Mouse (Mus musculus) MEL (cell line): ENCODE data around the gene Gk5. TPM values are rescaled to one million over a fixed set of nuclear protein-coding genes. Genes with fewer than 3 reads are reported as not detected.

ENCODE experiments used
- DNase-seq: peaks from one replicate; pipeline ENCODE4 v3.0.0; 2011; ENCODE audit warnings: low read depth, low spot score
- H3K27ac ChIP-seq: 2 replicates; pipeline ENCODE4 v1.5.1; 2012; ENCODE audit warnings: low read depth, mild to moderate bottlenecking, control low read depth, low read length, moderate library complexity; ENCODE audit not compliant: control insufficient read depth
- H3K27me3 ChIP-seq, 2 experiments: fragments of 150-350 bp in 1 of 2; sonication (generic) in 1 of 2; 2 replicates each; pipeline ENCODE4 v1.6.1; 2012; ENCODE audit warnings: low read length in 2 of 2, mild to moderate bottlenecking in 2 of 2, improper control_type of control experiment in 1 of 2, moderate library complexity in 1 of 2; ENCODE audit not compliant: insufficient read depth in 2 of 2, control insufficient read depth in 1 of 2
- H3K36me3 ChIP-seq, 2 experiments: 2 replicates each; pipeline ENCODE4 v1.6.1; 2012 to 2014; ENCODE audit warnings: low read length in 2 of 2, improper control_type of control experiment in 1 of 2, inconsistent platforms in 1 of 2, mild to moderate bottlenecking in 1 of 2; ENCODE audit not compliant: insufficient read depth in 2 of 2, control insufficient read depth in 1 of 2
- H3K4me1 ChIP-seq, 2 experiments: fragments of 150-350 bp in 1 of 2; sonication (generic) in 1 of 2; 2 replicates each; pipeline ENCODE4 v1.6.1; 2012; ENCODE audit warnings: low read length in 2 of 2, improper control_type of control experiment in 1 of 2, mild to moderate bottlenecking in 1 of 2; ENCODE audit not compliant: insufficient read depth in 2 of 2, control insufficient read depth in 1 of 2
- H3K4me3 ChIP-seq, 2 experiments: fragments of 150-350 bp in 1 of 2; sonication (generic) in 1 of 2; 2 replicates each; pipeline ENCODE4 v1.5.1; 2012; ENCODE audit warnings: low read depth in 2 of 2, low read length in 2 of 2, mild to moderate bottlenecking in 2 of 2, moderate library complexity in 2 of 2, control low read depth in 1 of 2, improper control_type of control experiment in 1 of 2; ENCODE audit not compliant: control insufficient read depth in 1 of 2, insufficient read depth in 1 of 2
- H3K79me2 ChIP-seq: 2 replicates; pipeline ENCODE4 v1.6.1; 2012; ENCODE audit warnings: mild to moderate bottlenecking, low read length, moderate library complexity; ENCODE audit not compliant: control insufficient read depth, poor library complexity, insufficient read depth
- H3K9ac ChIP-seq: 2 replicates; pipeline ENCODE4 v1.6.1; 2012; ENCODE audit warnings: low read depth, mild to moderate bottlenecking, control low read depth, low read length, moderate library complexity; ENCODE audit not compliant: control insufficient read depth, poor library complexity, severe bottlenecking
- H3K9me3 ChIP-seq: fragments of 150-350 bp; sonication (generic); replicated peaks from 2 replicates; pipeline ENCODE4 v1.6.1; 2012; ENCODE audit warnings: mild to moderate bottlenecking, low read length, improper control_type of control experiment, moderate library complexity; ENCODE audit not compliant: insufficient read depth
- CHD1 ChIP-seq: IDR thresholded peaks from 2 replicates; pipeline ENCODE4 v1.6.1; 2012; ENCODE audit warnings: low read depth, mild to moderate bottlenecking, inconsistent platforms, low read length, improper control_type of control experiment
- CHD2 ChIP-seq: IDR thresholded peaks from 2 replicates; pipeline ENCODE4 v1.6.1; 2011; ENCODE audit warnings: low read length, improper control_type of control experiment
- CTCF ChIP-seq, 3 experiments: IDR thresholded peaks in 2 of 3; conservative IDR thresholded peaks in 1 of 3; 2 replicates each; pipeline ENCODE4 v1.5.1; 2011 to 2012; ENCODE audit warnings: low read length in 3 of 3, low read depth in 2 of 3, mild to moderate bottlenecking in 2 of 3, improper control_type of control experiment in 1 of 3, inconsistent platforms in 1 of 3, mixed read lengths in 1 of 3, moderate library complexity in 1 of 3; ENCODE audit not compliant: control insufficient read depth in 1 of 3, insufficient read depth in 1 of 3, poor library complexity in 1 of 3, severe bottlenecking in 1 of 3
- EP300 ChIP-seq, 2 experiments: IDR thresholded peaks; 2 replicates each; pipeline ENCODE4 v1.6.1; 2011; ENCODE audit warnings: improper control_type of control experiment in 2 of 2, low read length in 2 of 2, low read depth in 1 of 2, mild to moderate bottlenecking in 1 of 2
- ETS1 ChIP-seq: IDR thresholded peaks from 2 replicates; pipeline ENCODE4 v1.6.1; 2012; ENCODE audit warnings: low read depth, mild to moderate bottlenecking, inconsistent platforms, low read length, improper control_type of control experiment, moderate library complexity
- GATA1 ChIP-seq: IDR thresholded peaks from 2 replicates; pipeline ENCODE4 v1.6.1; 2011; ENCODE audit warnings: low read depth, low read length, improper control_type of control experiment
- JUND ChIP-seq: IDR thresholded peaks from 2 replicates; pipeline ENCODE4 v1.6.1; 2011; ENCODE audit warnings: low read depth, mild to moderate bottlenecking, improper control_type of control experiment, low read length
- MAFK ChIP-seq: IDR thresholded peaks from 2 replicates; pipeline ENCODE4 v1.6.1; 2011; ENCODE audit warnings: low read depth, mild to moderate bottlenecking, low read length, improper control_type of control experiment, borderline replicate concordance
- MAX ChIP-seq: IDR thresholded peaks from 2 replicates; pipeline ENCODE4 v1.6.1; 2011; ENCODE audit warnings: low read length, improper control_type of control experiment
- MXI1 ChIP-seq: IDR thresholded peaks from 2 replicates; pipeline ENCODE4 v1.6.1; 2011; ENCODE audit warnings: mild to moderate bottlenecking, low read depth, low read length, improper control_type of control experiment
- MYB ChIP-seq: IDR thresholded peaks from 2 replicates; pipeline ENCODE4 v1.6.1; 2011; ENCODE audit warnings: mild to moderate bottlenecking, low read depth, low read length, improper control_type of control experiment
- MYC ChIP-seq: IDR thresholded peaks from 2 replicates; pipeline ENCODE4 v1.6.1; 2011; ENCODE audit warnings: low read depth, mild to moderate bottlenecking, low read length, improper control_type of control experiment, moderate library complexity
- NELFE ChIP-seq: IDR thresholded peaks from 2 replicates; pipeline ENCODE4 v1.6.1; 2011; ENCODE audit warnings: low read depth, low read length, improper control_type of control experiment
- POLR2A ChIP-seq, 2 experiments: IDR thresholded peaks; 2 replicates each; pipeline ENCODE4 v1.6.1; 2011 to 2012; ENCODE audit warnings: low read length in 2 of 2, mild to moderate bottlenecking in 2 of 2, control low read depth in 1 of 2, improper control_type of control experiment in 1 of 2, low read depth in 1 of 2, moderate library complexity in 1 of 2; ENCODE audit not compliant: control insufficient read depth in 1 of 2, insufficient read depth in 1 of 2, poor library complexity in 1 of 2
- POLR2AphosphoS5 ChIP-seq: IDR thresholded peaks from 2 replicates; pipeline ENCODE4 v1.6.1; 2012; ENCODE audit warnings: low read depth, borderline replicate concordance, mild to moderate bottlenecking, inconsistent platforms, low read length, moderate library complexity, mixed read lengths
- RAD21 ChIP-seq: IDR thresholded peaks from 2 replicates; pipeline ENCODE4 v1.6.1; 2011; ENCODE audit warnings: mild to moderate bottlenecking, low read depth, low read length, improper control_type of control experiment
- SIN3A ChIP-seq: IDR thresholded peaks from 2 replicates; pipeline ENCODE4 v1.6.1; 2012; ENCODE audit warnings: low read length, improper control_type of control experiment, inconsistent platforms
- SMC3 ChIP-seq: IDR thresholded peaks from 2 replicates; pipeline ENCODE4 v1.6.1; 2011; ENCODE audit warnings: low read depth, low read length, improper control_type of control experiment
- TCF12 ChIP-seq: IDR thresholded peaks from 2 replicates; pipeline ENCODE4 v1.6.1; 2014; ENCODE audit warnings: low read depth, mild to moderate bottlenecking, inconsistent platforms, low read length, improper control_type of control experiment, moderate library complexity
- USF1 ChIP-seq: IDR thresholded peaks from 2 replicates; pipeline ENCODE4 v1.6.1; 2014; ENCODE audit warnings: low read depth, mild to moderate bottlenecking, inconsistent platforms, low read length, improper control_type of control experiment, moderate library complexity
- USF2 ChIP-seq, 2 experiments: IDR thresholded peaks; 2 replicates each; pipeline ENCODE4 v1.6.1; 2011 to 2012; ENCODE audit warnings: improper control_type of control experiment in 2 of 2, low read length in 2 of 2, borderline replicate concordance in 1 of 2, inconsistent platforms in 1 of 2, low read depth in 1 of 2, mild to moderate bottlenecking in 1 of 2; ENCODE audit not compliant: insufficient read depth in 1 of 2
- ZNF384 ChIP-seq: IDR thresholded peaks from 2 replicates; pipeline ENCODE4 v1.6.1; 2012; ENCODE audit warnings: low read depth, mild to moderate bottlenecking, inconsistent platforms, low read length, improper control_type of control experiment
- polyA plus RNA-seq, 2 experiments: library from polyadenylated mRNA; stranded (reverse) in 1 of 2; unstranded in 1 of 2; fragments of >175 nt in 1 of 2; fragments of >200 nt in 1 of 2; gene quantifications; 2 replicates each; pipeline versions ENCODE4 v1.2.1 to v1.2.4; 2012; ENCODE audit warnings: low replicate concordance in 2 of 2, low read depth in 1 of 2; ENCODE audit not compliant: insufficient read length in 2 of 2, insufficient read depth in 1 of 2, missing spikeins in 1 of 2
- total RNA-seq: library from RNA; depleted of rRNA; stranded (reverse); fragments of 300-350 nt; gene quantifications from 2 replicates; pipeline ENCODE4 v1.2.3, GENCODE M21; 2012

The Gk5 gene
- total and polyA plus RNA-seq, 3 experiments = 4.0 to 6.2 TPM; not detected in 1

- H3K4me1 ChIP-seq = peaks cover 0 to 9% of the 10 kb centered on the region in 2 experiments; a peak in 1 of 4 replicates
- peak; percentile 60 for DNase-seq
- peak overlapping the region; percentile 79 for H3K9ac ChIP-seq
- H3K9me3 ChIP-seq = no peaks in the 10 kb centered on the region
- peak overlapping the region; percentile 60 to 97 for H3K4me3 ChIP-seq
- peak in 1 of 3 experiments; percentile 11; a peak in 1 of 6 replicates for TF ChIP-seq CTCF (IDR thresholded peaks at IDR 0.05 in 2 of 3, conservative IDR thresholded peaks at IDR 0.05 in 1 of 3; ENCODE audit: control insufficient read depth in 1 of 3, insufficient read depth in 1 of 3, low read depth in 2 of 3, low read length in 3 of 3, poor library complexity in 1 of 3, severe bottlenecking in 1 of 3)
- no peak for TF ChIP-seq USF2 (IDR thresholded peaks at IDR 0.05; ENCODE audit: borderline replicate concordance in 1 of 2, insufficient read depth in 1 of 2, low read depth in 1 of 2, low read length in 2 of 2)
- H3K36me3 ChIP-seq = peaks cover 0 to 3% of the 10 kb centered on the region in 2 experiments; a peak in 1 of 4 replicates
- H3K27me3 ChIP-seq = no peaks in the 10 kb centered on the region; a peak in 1 of 4 replicates
- H3K79me2 ChIP-seq = peaks cover 4% of the 10 kb centered on the region; the same call in 1 of the 2 replicates
- no peak overlapping the region for H3K27ac ChIP-seq
Observed at GRCm38 (mm10) chr9:96196636-96197181, 77.5 kb downstream of the Gk5 start.

- H3K9ac ChIP-seq = no peak overlapping the region
- H3K27ac ChIP-seq = no peak overlapping the region
- no peak for TF ChIP-seq USF1
- TF ChIP-seq ETS1 = no peak
- no peak for TF ChIP-seq RAD21
- TF ChIP-seq SIN3A = no peak
- DNase-seq = no peak
- H3K79me2 ChIP-seq = peaks cover 4% of the 10 kb centered on the region; the same call in 1 of the 2 replicates
- no peak overlapping the region for H3K4me3 ChIP-seq
- no peaks in the 10 kb centered on the region for H3K9me3 ChIP-seq
- peaks cover 0 to 9% of the 10 kb centered on the region in 2 experiments; a peak in 1 of 4 replicates for H3K4me1 ChIP-seq
- no peaks in the 10 kb centered on the region; a peak in 1 of 4 replicates for H3K27me3 ChIP-seq
- H3K36me3 ChIP-seq = peaks cover 0 to 3% of the 10 kb centered on the region in 2 experiments; a peak in 1 of 4 replicates
Observed at GRCm38 (mm10) chr9:96197806-96198205, 78.6 kb downstream of the Gk5 start.

- Histone ChIP-seq H3K4me1 (peaks cover 2 to 3% of the 10 kb centered on the region in 2 experiments; a peak in 2 of 4 replicates), H3K27me3 (no peaks in the 10 kb centered on the region), H3K27ac (no peak overlapping the region), H3K79me2 (no peaks in the 10 kb centered on the region), H3K4me3 (no peak overlapping the region), H3K36me3 (peaks cover 0 to 7% of the 10 kb centered on the region in 2 experiments; a peak in 2 of 4 replicates), H3K9me3 (no peaks in the 10 kb centered on the region), H3K9ac (no peak overlapping the region)
- no peak for TF ChIP-seq TCF12
- TF ChIP-seq MYC = no peak
- TF ChIP-seq MAX = no peak
- TF ChIP-seq ZNF384 = no peak
- no peak for TF ChIP-seq MYB
- TF ChIP-seq MXI1 = no peak
- TF ChIP-seq JUND = no peak
- no peak for TF ChIP-seq CHD1
- TF ChIP-seq ETS1 = no peak
- TF ChIP-seq NELFE = no peak
- TF ChIP-seq MAFK = no peak
- no peak for TF ChIP-seq POLR2A (IDR thresholded peaks at IDR 0.05; ENCODE audit: control insufficient read depth in 1 of 2, insufficient read depth in 1 of 2, low read depth in 1 of 2, low read length in 2 of 2, poor library complexity in 1 of 2)
- no peak for TF ChIP-seq SMC3
- TF ChIP-seq GATA1 = no peak
- no peak for TF ChIP-seq EP300 (IDR thresholded peaks at IDR 0.05; ENCODE audit: low read depth in 1 of 2, low read length in 2 of 2)
- no peak for TF ChIP-seq POLR2AphosphoS5
- TF ChIP-seq CHD2 = no peak
- no peak for DNase-seq
Observed at GRCm38 (mm10) chr9:96203663-96204062, 84.5 kb downstream of the Gk5 start.
